Mouse (Mus musculus): ENCODE data around the gene Smim6. TPM values are rescaled to one million over a fixed set of nuclear protein-coding genes. Genes with fewer than 3 reads are reported as not detected.

Gene Smim6
- polyA plus RNA-seq, 1 experiment from 2014 or later, result 0.77 TPM

DNA sequence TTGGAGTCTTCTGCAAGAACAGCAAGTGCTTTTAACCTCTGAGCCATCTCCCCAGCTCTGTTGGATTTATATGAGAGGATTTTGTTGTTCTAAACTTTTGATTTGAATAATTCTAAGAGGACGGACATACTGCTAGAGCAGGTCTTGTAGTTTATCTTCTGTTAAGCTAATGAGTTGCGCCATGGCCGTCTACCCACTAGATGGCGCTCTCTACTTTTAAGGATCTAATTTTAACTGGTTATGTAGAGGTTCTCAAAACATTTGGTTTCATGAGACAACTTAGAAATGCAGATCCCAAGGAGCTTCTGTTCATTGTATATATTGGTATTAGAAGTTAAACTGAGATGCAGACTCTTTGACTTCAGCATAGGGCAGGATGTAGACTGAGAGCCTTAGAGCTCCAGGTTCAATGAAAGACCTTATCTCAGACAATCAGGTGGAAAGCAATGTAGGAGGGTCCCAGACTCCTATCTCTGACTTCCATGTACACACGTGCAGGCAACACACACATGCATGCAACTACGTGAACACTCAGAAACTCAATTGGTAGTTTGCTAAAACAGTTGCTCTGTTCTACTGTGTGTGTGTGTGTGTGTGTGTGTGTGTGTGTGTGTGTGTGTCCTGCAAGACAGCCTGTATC is 28.0 kb downstream of the Smim6 start:
- H3K27ac ChIP-seq (ENCODE audit: poor library complexity, severe bottlenecking), result no peak overlapping the region
- no peak overlapping the region for H3K4me3 ChIP-seq
- no peak for ATAC-seq (ENCODE audit: insufficient number of reproducible peaks, low FRiP score)
- no peak overlapping the region for H3K4me2 ChIP-seq
- no peak overlapping the region for H3K9ac ChIP-seq
- WGBS, result 34% methylated on average over 6 of the region's 6 CpGs
- H3K36me3 ChIP-seq, result peaks cover 82% of the 10 kb centered on the region
- no peaks in the 10 kb centered on the region for H3K9me3 ChIP-seq (replicated peaks)
- peaks cover under 1% of the 10 kb centered on the region for H3K4me1 ChIP-seq (replicated peaks)
- H3K27me3 ChIP-seq (replicated peaks), result no peaks in the 10 kb centered on the region

DNA sequence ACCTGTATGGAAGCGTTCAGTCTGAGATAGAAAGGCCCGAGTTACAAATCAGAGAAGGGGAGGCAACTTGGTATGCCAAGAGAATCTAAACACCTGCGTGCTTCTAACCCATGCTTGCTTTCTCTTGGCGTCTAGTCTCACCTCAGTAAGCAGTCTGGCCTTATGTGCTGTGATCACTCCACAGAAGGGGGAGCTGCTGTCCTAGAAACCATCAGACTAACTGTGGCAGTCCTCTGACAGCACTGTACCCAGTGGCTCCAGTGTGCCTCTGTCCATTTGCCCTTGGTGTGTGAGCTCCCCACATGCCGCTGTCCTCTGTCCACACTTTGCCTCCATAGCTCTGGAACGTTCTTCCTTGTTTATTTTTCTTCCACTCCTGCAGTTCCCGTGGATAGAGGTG is 30.2 kb downstream of the Smim6 start:
- ATAC-seq (ENCODE audit: insufficient number of reproducible peaks, low FRiP score), result no peak
- no peak overlapping the region for H3K4me3 ChIP-seq
- H3K9ac ChIP-seq, result no peak overlapping the region
- no peak overlapping the region for H3K4me2 ChIP-seq
- no peak overlapping the region for H3K27ac ChIP-seq (ENCODE audit: poor library complexity, severe bottlenecking)
- 80% methylated on average over 7 of the region's 7 CpGs for WGBS
- H3K27me3 ChIP-seq (replicated peaks), result no peaks in the 10 kb centered on the region
- peaks cover 90% of the 10 kb centered on the region for H3K36me3 ChIP-seq
- H3K4me1 ChIP-seq (replicated peaks), result no peaks in the 10 kb centered on the region
- H3K9me3 ChIP-seq (replicated peaks), result no peaks in the 10 kb centered on the region

- Histone ChIP-seq H3K9ac (no peak overlapping the region), H3K36me3 (peaks cover 93% of the 10 kb centered on the region), H3K4me3 (no peak overlapping the region), H3K4me2 (no peak overlapping the region), H3K4me1 (replicated peaks) (no peaks in the 10 kb centered on the region), H3K9me3 (replicated peaks) (no peaks in the 10 kb centered on the region), H3K27me3 (replicated peaks) (no peaks in the 10 kb centered on the region), H3K27ac (ENCODE audit: poor library complexity, severe bottlenecking) (no peak overlapping the region)
- 85% methylated on average over 8 of the region's 8 CpGs for WGBS
- no peak for ATAC-seq (ENCODE audit: insufficient number of reproducible peaks, low FRiP score)
Measured at GRCm38 (mm10) chr11:115945247-115945646, 33.4 kb downstream of the Smim6 start.

DNA sequence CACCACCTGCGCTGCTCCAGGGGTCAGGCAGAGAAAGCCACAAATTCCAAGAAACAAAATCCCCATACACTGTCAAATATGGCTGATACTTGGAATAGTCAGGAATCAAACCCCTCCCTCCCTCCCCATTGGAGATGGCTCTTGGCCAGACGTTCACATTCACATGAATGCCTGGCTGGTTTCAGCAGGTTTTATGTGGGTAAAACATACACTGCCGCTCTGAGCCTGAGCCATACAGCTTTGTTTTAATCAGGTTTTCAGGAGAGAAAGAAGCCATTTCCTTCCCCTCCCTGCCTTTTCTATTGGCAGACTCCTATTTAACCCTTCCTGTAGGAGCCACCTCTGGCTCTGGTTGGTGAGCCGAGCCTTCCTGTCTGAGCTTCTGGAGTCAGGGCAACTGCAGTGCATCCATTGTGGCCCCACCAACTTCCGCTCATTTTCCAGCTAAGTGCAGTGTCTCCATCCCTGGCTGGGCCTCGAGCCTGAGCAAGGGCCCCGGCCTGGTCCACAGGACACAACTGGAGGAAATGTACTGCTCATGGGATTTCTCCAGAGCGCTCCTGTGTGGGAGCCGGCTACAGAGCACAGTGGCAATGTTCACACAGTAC is 34.5 kb downstream of the Smim6 start:
- no peak overlapping the region for H3K4me3 ChIP-seq
- no peak overlapping the region for H3K4me2 ChIP-seq
- H3K9ac ChIP-seq, result no peak overlapping the region
- H3K36me3 ChIP-seq, result peaks cover 92% of the 10 kb centered on the region
- no peaks in the 10 kb centered on the region for H3K9me3 ChIP-seq (replicated peaks)
- H3K27ac ChIP-seq (ENCODE audit: poor library complexity, severe bottlenecking), result no peak overlapping the region
- H3K4me1 ChIP-seq (replicated peaks), result no peaks in the 10 kb centered on the region
- ATAC-seq (ENCODE audit: insufficient number of reproducible peaks, low FRiP score), result no peak
- 84% methylated on average over 9 of the region's 9 CpGs for WGBS
- no peaks in the 10 kb centered on the region for H3K27me3 ChIP-seq (replicated peaks)

DNA sequence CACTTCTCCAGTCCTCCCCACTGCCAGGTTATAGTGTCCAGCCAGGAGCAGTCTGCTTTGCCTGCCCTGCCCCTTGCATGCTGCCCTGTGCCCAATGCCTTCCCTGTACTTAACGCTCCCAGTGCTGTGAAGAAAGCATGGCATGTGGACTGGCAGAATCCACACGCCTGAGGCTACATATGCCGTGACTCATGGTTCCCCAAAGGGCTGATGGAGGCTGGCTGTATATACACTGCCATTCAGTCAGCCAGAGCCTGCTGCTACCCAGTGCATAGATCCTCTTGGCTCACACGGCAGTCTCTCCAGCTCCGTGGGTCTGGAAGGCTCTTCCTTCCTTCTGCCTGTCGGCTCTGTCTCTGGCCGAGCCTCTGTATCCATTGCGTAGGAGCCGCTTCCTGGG is 36.5 kb downstream of the Smim6 start:
- H3K36me3 ChIP-seq, result peaks cover 93% of the 10 kb centered on the region
- no peaks in the 10 kb centered on the region for H3K4me1 ChIP-seq (replicated peaks)
- H3K27me3 ChIP-seq (replicated peaks), result no peaks in the 10 kb centered on the region
- H3K27ac ChIP-seq (ENCODE audit: poor library complexity, severe bottlenecking), result no peak overlapping the region
- H3K9me3 ChIP-seq (replicated peaks), result no peaks in the 10 kb centered on the region
- H3K4me2 ChIP-seq, result no peak overlapping the region
- ATAC-seq (ENCODE audit: insufficient number of reproducible peaks, low FRiP score), result no peak
- no peak overlapping the region for H3K9ac ChIP-seq
- 93% methylated on average over 9 of the region's 9 CpGs for WGBS
- H3K4me3 ChIP-seq, result no peak overlapping the region

- no peaks in the 10 kb centered on the region for H3K9me3 ChIP-seq (replicated peaks)
- no peak overlapping the region for H3K4me3 ChIP-seq
- H3K27ac ChIP-seq (ENCODE audit: poor library complexity, severe bottlenecking), result no peak overlapping the region
- H3K9ac ChIP-seq, result no peak overlapping the region
- ATAC-seq (ENCODE audit: insufficient number of reproducible peaks, low FRiP score), result no peak
- no peaks in the 10 kb centered on the region for H3K27me3 ChIP-seq (replicated peaks)
- H3K4me2 ChIP-seq, result no peak overlapping the region
- WGBS, result 91% methylated on average over 2 of the region's 2 CpGs
- H3K36me3 ChIP-seq, result peaks cover 97% of the 10 kb centered on the region
- H3K4me1 ChIP-seq (replicated peaks), result peaks cover 7% of the 10 kb centered on the region; the same call in 1 of the 2 replicates
Measured at GRCm38 (mm10) chr11:115950719-115951118, 38.9 kb downstream of the Smim6 start.

DNA sequence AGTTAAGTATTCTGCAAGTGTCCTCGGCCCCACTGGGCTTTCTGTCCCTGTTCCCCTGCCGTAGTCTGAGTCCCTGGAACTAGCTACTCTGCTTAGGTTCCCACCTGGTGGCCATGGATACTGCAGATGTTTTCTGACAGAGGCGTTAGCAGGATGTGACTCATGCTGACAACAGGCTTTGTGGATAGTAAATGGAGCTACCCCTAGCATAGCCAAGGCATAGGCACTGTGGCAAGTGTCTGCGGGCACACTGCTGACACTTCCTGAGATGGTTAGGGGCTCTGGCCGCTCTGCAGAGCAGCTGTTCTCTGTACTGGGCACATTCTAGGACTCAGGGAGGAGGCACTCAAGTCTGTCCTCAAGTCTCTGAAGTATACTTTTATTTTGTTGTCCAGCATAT is 42.9 kb downstream of the Smim6 start:
- Histone ChIP-seq H3K4me3 (no peak overlapping the region), H3K9me3 (replicated peaks) (no peaks in the 10 kb centered on the region), H3K27ac (ENCODE audit: poor library complexity, severe bottlenecking) (no peak overlapping the region), H3K9ac (no peak overlapping the region), H3K36me3 (peaks cover 80% of the 10 kb centered on the region), H3K27me3 (replicated peaks) (no peaks in the 10 kb centered on the region), H3K4me2 (no peak overlapping the region), H3K4me1 (replicated peaks) (peaks cover 18% of the 10 kb centered on the region)
- WGBS, result 83% methylated on average over 5 of the region's 5 CpGs
- ATAC-seq (ENCODE audit: insufficient number of reproducible peaks, low FRiP score), result no peak; the same call in 1 of the 2 replicates

DNA sequence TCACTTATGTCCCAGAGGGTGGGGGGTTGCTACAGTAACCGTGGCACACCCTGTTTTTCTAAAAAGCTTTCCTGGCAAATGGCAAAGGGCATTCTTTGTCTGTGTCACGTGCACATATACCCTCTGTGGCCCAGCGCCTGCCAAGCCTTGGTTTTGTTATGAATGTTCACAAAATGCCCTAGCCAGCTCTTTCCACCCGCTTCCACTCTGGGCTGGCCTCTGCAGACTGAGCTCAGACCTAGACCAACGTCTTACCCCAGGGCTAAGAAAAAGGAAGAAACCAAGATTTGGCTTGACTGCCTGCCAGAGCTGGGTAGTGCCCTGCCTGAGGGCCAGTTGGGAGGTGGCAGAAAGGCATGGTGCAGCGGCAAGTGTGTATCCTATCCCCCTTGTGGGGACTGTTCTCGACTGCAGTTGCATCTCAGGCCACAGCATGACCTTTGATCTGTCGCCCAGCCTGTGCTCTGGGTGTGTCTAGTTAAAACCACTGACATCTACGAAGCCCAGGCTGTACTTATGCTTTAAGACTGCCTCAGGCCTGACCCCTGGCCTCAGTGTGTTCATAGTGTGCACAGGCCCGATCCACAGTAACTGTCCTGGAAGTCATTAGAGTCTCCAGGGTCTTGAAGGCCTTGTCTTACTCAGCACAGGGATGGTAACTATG is 43.5 kb downstream of the Smim6 start:
- no peak overlapping the region for H3K4me3 ChIP-seq
- H3K9me3 ChIP-seq (replicated peaks), result no peaks in the 10 kb centered on the region
- H3K27me3 ChIP-seq (replicated peaks), result no peaks in the 10 kb centered on the region
- peaks cover 82% of the 10 kb centered on the region for H3K36me3 ChIP-seq
- no peak for ATAC-seq (ENCODE audit: insufficient number of reproducible peaks, low FRiP score)
- no peak overlapping the region for H3K27ac ChIP-seq (ENCODE audit: poor library complexity, severe bottlenecking)
- H3K4me2 ChIP-seq, result no peak overlapping the region
- no peak overlapping the region for H3K9ac ChIP-seq
- 76% methylated on average over 10 of the region's 10 CpGs for WGBS
- peaks cover 18% of the 10 kb centered on the region for H3K4me1 ChIP-seq (replicated peaks)

DNA sequence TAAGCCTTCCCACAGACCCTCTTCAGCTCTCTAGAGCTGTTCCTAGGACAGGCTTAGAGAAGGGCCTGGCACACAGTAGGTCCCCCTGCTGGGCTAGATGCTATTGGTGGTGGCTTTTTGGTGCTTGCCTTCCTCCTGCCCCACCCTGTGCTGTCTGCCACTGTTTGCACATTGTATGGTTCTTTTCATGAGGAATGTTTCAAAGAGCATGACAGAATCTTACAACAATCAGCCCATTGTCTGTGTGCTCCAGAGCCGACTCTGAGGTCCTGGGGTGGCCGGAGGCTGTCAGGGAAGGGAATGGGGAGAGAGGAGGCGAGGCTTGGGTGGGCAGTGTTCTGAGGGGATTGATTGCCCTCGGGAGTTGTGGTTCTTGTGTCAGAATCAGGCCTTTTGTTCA is 44.6 kb downstream of the Smim6 start:
- Histone ChIP-seq H3K27ac (ENCODE audit: poor library complexity, severe bottlenecking) (no peak overlapping the region), H3K36me3 (peaks cover 82% of the 10 kb centered on the region), H3K4me2 (no peak overlapping the region), H3K4me1 (replicated peaks) (peaks cover 18% of the 10 kb centered on the region), H3K27me3 (replicated peaks) (no peaks in the 10 kb centered on the region), H3K9ac (no peak overlapping the region), H3K9me3 (replicated peaks) (no peaks in the 10 kb centered on the region), H3K4me3 (no peak overlapping the region)
- WGBS, result 50% methylated on average over 4 of the region's 4 CpGs
- no peak for ATAC-seq (ENCODE audit: insufficient number of reproducible peaks, low FRiP score)

DNA sequence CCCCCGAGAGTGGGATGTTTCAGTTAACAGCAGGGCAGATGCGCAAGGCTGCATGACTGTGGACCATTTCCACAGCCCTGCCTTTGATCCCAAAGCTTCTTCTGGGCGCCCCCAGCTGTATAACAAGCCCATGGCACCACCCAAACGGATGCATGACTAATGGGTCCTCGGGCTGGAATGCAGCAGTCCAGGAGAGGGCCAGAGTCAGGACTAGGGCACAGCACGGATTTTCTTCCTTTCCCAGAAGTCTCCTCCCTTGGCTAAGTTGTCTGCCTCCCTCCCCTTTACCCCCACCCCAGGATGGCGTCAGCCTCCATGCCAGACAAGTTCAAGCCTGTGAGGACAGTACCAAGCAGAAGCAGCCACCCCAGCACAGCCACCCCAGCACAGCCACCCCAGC is 46.2 kb downstream of the Smim6 start:
- Histone ChIP-seq H3K9me3 (replicated peaks) (no peaks in the 10 kb centered on the region), H3K9ac (no peak overlapping the region), H3K4me1 (replicated peaks) (peaks cover 18% of the 10 kb centered on the region), H3K36me3 (peaks cover 82% of the 10 kb centered on the region), H3K27ac (ENCODE audit: poor library complexity, severe bottlenecking) (no peak overlapping the region), H3K4me2 (no peak overlapping the region), H3K27me3 (replicated peaks) (no peaks in the 10 kb centered on the region), H3K4me3 (no peak overlapping the region)
- 77% methylated on average over 7 of the region's 7 CpGs for WGBS
- no peak; the same call in 1 of the 2 replicates for ATAC-seq (ENCODE audit: insufficient number of reproducible peaks, low FRiP score)

GRCm38 (mm10) chr11:115959018-115959417 is 47.2 kb downstream of the Smim6 start:
- Histone ChIP-seq H3K36me3 (peaks cover 81% of the 10 kb centered on the region), H3K4me3 (no peak overlapping the region), H3K27ac (ENCODE audit: poor library complexity, severe bottlenecking) (no peak overlapping the region), H3K27me3 (replicated peaks) (no peaks in the 10 kb centered on the region), H3K4me1 (replicated peaks) (peaks cover 20% of the 10 kb centered on the region), H3K9ac (no peak overlapping the region), H3K9me3 (replicated peaks) (no peaks in the 10 kb centered on the region), H3K4me2 (no peak overlapping the region)
- ATAC-seq (ENCODE audit: insufficient number of reproducible peaks, low FRiP score), result no peak
- WGBS, result 92% methylated on average over 9 of the region's 9 CpGs

All from heart, embryonic 12.5 days (tissue).